ENCODE assay signal across 11 mouse cellular contexts in genomic region chr7:46226936-46227335, GRCm38 (mm10). TPM values are rescaled to one million over a fixed set of nuclear protein-coding genes. Genes with fewer than 3 reads are reported as not detected.
DNase-seq lines count a peak whose midpoint lies in the region; ATAC-seq and TF ChIP-seq lines count a peak whose summit lies in the region.
"Had no signal": no experiment of that assay in that cellular context is flagged by ENCODE, and none has a peak within 500 bp of the region (broad histone marks: within the 10 kb centered on the region; RNA-seq: fewer than 3 reads in every experiment).

No protein-coding gene starts in this region.

- H3K9me3 ChIP-seq in lung, postnatal 0 days (ENCODE audit: low read length), result no peaks in the 10 kb centered on the region
- H3K9me3 ChIP-seq in forebrain, embryonic 16.5 days (ENCODE audit: control insufficient read depth, low read length), result no peaks in the 10 kb centered on the region
- H3K9me3 ChIP-seq: liver, embryonic 15.5 days had no signal

- no peak overlapping the region for H3K4me2 ChIP-seq in lung, postnatal 0 days (replicated peaks; ENCODE audit: low read depth, low read length)
- no peak overlapping the region for H3K4me2 ChIP-seq in forebrain, embryonic 16.5 days (ENCODE audit: low read length)
- H3K4me2 ChIP-seq: liver, embryonic 15.5 days had no signal

- WGBS in lung, postnatal 0 days, result 53% methylated on average over 4 of the region's 4 CpGs
- WGBS in forebrain, embryonic 16.5 days, result 34% methylated on average over 4 of the region's 4 CpGs

- no peaks in the 10 kb centered on the region for H3K36me3 ChIP-seq in lung, postnatal 0 days (ENCODE audit: insufficient read depth, low read length)
- no peaks in the 10 kb centered on the region for H3K36me3 ChIP-seq in forebrain, embryonic 16.5 days (ENCODE audit: control insufficient read depth, insufficient read depth)
- H3K36me3 ChIP-seq: liver, embryonic 15.5 days had no signal

- H3K27ac ChIP-seq in lung, postnatal 0 days (ENCODE audit: low read length), result no peak overlapping the region
- H3K27ac ChIP-seq in forebrain, embryonic 16.5 days (ENCODE audit: low read length), result peak overlapping the region; percentile 70
- H3K27ac ChIP-seq: liver, embryonic 15.5 days had no signal

- peak; percentile 24 for DNase-seq in cerebellum, adult 11 months
- peak; percentile 9 for DNase-seq in lung, postnatal 0 days (ENCODE audit: low spot score)
- DNase-seq in lung, postnatal 36 days, result no peak
- DNase-seq in heart, postnatal 25 days (ENCODE audit: low spot score), result peak; percentile 42
- DNase-seq in spleen, adult 18-20 months, result no peak
- no peak for DNase-seq in retina, embryonic 14.5 days (ENCODE audit: low spot score)

- no peak for TF ChIP-seq EP300 in lung, postnatal 0 days (IDR thresholded peaks at IDR 0.05)

- TF ChIP-seq CTCF in lung, postnatal 0 days (IDR thresholded peaks at IDR 0.05), result no peak

- intact Hi-C loops in heart, postnatal 25 days (cut with DNase I), result loop anchor here (1.0 kb wide), 1 partner anchor 131 kb away; no protein-coding TSS in a partner anchor

- no peak overlapping the region for H3K9ac ChIP-seq in lung, postnatal 0 days (replicated peaks; ENCODE audit: low read depth)
- no peak overlapping the region for H3K9ac ChIP-seq in forebrain, embryonic 16.5 days (replicated peaks; ENCODE audit: low read depth, low read length)
- H3K9ac ChIP-seq: liver, embryonic 15.5 days had no signal

- no peak for ATAC-seq in cerebellum, adult (ENCODE audit: insufficient number of reproducible peaks, low FRiP score, low TSS enrichment)
- ATAC-seq in lung, postnatal 0 days, result peak; percentile 19; the same call in 1 of the 2 replicates
- peak; percentile 90 for ATAC-seq in forebrain, embryonic 16.5 days
- ATAC-seq: inflammation-experienced regulatory T-cells, adult 6 months had no signal

- no peak overlapping the region for H3K4me3 ChIP-seq in lung, postnatal 0 days (ENCODE audit: low read depth, low read length)
- no peak overlapping the region for H3K4me3 ChIP-seq in forebrain, embryonic 16.5 days (replicated peaks; ENCODE audit: low read length)
- H3K4me3 ChIP-seq: erythroblast, embryonic 14.5 days; liver, embryonic 15.5 days had no signal

- H3K4me1 ChIP-seq in lung, postnatal 0 days (ENCODE audit: insufficient read depth, low read depth, low read length), result no peaks in the 10 kb centered on the region
- peaks cover 17% of the 10 kb centered on the region for H3K4me1 ChIP-seq in forebrain, embryonic 16.5 days (replicated peaks; ENCODE audit: control insufficient read depth, insufficient read depth, low read length)
- H3K4me1 ChIP-seq: liver, embryonic 15.5 days had no signal

- H3K27me3 ChIP-seq in lung, postnatal 0 days (replicated peaks; ENCODE audit: insufficient read depth, low read length), result no peaks in the 10 kb centered on the region
- H3K27me3 ChIP-seq in forebrain, embryonic 16.5 days (replicated peaks; ENCODE audit: control insufficient read depth, insufficient read depth, low read length), result no peaks in the 10 kb centered on the region

RNA-seq across cellular contexts. Expression of gene Ush1c, which starts 11.4 kb away (rescaled TPM):
- polyA plus RNA-seq in lung, postnatal 0 days (2015; fragmentation: Nextera tagmentation; extraction: Ambion mirVana), result 0.13 TPM in 1 of 2 replicates, not detected in the other
- polyA plus RNA-seq in forebrain, embryonic 16.5 days (2015; fragmentation: Nextera tagmentation; extraction: Ambion mirVana), result 1.2 and 2.5 TPM in 2 replicates
- 1 to 10 TPM; 7.4 to 8.6 TPM for total RNA-seq in heart, postnatal 25 days (2021)
- polyA plus RNA-seq: erythroblast, embryonic 14.5 days; inflammation-experienced regulatory T-cells, adult 6 months had no signal

RNA-seq across cellular contexts. Expression of gene Otog, which starts 13.9 kb away (rescaled TPM):
- not detected in 2 replicates for polyA plus RNA-seq in lung, postnatal 0 days (2015; fragmentation: Nextera tagmentation; extraction: Ambion mirVana)
- not detected in 2 replicates for polyA plus RNA-seq in forebrain, embryonic 16.5 days (2015; fragmentation: Nextera tagmentation; extraction: Ambion mirVana)
- not detected for total RNA-seq in heart, postnatal 25 days (2021)
- polyA plus RNA-seq: erythroblast, embryonic 14.5 days; inflammation-experienced regulatory T-cells, adult 6 months; liver, embryonic 15.5 days had no signal

RNA-seq across cellular contexts. Expression of gene Abcc8, which starts 47.1 kb away (rescaled TPM):
- 0.92 and 1.1 TPM in 2 replicates for polyA plus RNA-seq in lung, postnatal 0 days (2015; fragmentation: Nextera tagmentation; extraction: Ambion mirVana)
- polyA plus RNA-seq in forebrain, embryonic 16.5 days (2015; fragmentation: Nextera tagmentation; extraction: Ambion mirVana), result 33.2 and 34.3 TPM in 2 replicates
- total RNA-seq in heart, postnatal 25 days (2021), result 10 to 100 TPM; 52.4 to 54.4 TPM
- polyA plus RNA-seq: erythroblast, embryonic 14.5 days; inflammation-experienced regulatory T-cells, adult 6 months had no signal

Comparison
In these comparisons a context has a peak if more than half of its experiments do, and no peak if none do; other contexts are left out.
1. DNase-seq: peak in cerebellum, adult 11 months (single experiment), lung, postnatal 0 days (single experiment) and heart, postnatal 25 days (single experiment); none in lung, postnatal 36 days (single experiment), spleen, adult 18-20 months (0 of 2) and retina, embryonic 14.5 days (single experiment).
2. RNA of gene Abcc8, which starts 47.1 kb away (polyA plus RNA-seq): 33.2 to 34.3 TPM in forebrain, embryonic 16.5 days; 0.92 to 1.1 TPM in lung, postnatal 0 days; every median in the first group is over 10 times any median in the second.